Mouse (Mus musculus) bone marrow macrophage, adult 2 months (primary cell): ENCODE results near the gene Tmem263. TPM values are rescaled to one million over a fixed set of nuclear protein-coding genes. Genes with fewer than 3 reads are reported as not detected.

Experiments used
- H3K27ac ChIP-seq: 2 replicates; pipeline ENCODE4 v1.5.1; 2012; ENCODE audit warnings: low read depth, low read length; ENCODE audit not compliant: insufficient read depth
- H3K4me1 ChIP-seq: 2 replicates; pipeline ENCODE4 v1.6.1; 2012; ENCODE audit warnings: low read length; ENCODE audit not compliant: control insufficient read depth, insufficient read depth
- H3K4me3 ChIP-seq: 2 replicates; pipeline ENCODE4 v1.5.1; 2012; ENCODE audit warnings: mild to moderate bottlenecking, low read length, moderate library complexity; ENCODE audit not compliant: insufficient read depth
- CTCF ChIP-seq: IDR thresholded peaks from 2 replicates; pipeline ENCODE4 v1.5.1; 2012; ENCODE audit warnings: low read depth, mild to moderate bottlenecking, low read length, moderate library complexity
- POLR2A ChIP-seq: IDR thresholded peaks from 2 replicates; pipeline ENCODE4 v1.6.1; 2012; ENCODE audit warnings: mild to moderate bottlenecking, low read depth, low read length, borderline replicate concordance
- polyA plus RNA-seq: library from polyadenylated mRNA; stranded (reverse); fragments of >200 nt; gene quantifications from 2 replicates; pipeline ENCODE4 v1.2.4, GENCODE M21; 2012; ENCODE audit not compliant: missing spikeins, insufficient read depth, insufficient read length

The Tmem263 gene
- polyA plus RNA-seq, 1 experiment = 4.9 TPM

- H3K27ac ChIP-seq = no peak overlapping the region
- H3K4me3 ChIP-seq = no peak overlapping the region
- TF ChIP-seq POLR2A (no peak), CTCF (no peak)
- H3K4me1 ChIP-seq = no peaks in the 10 kb centered on the region
These were observed 34.1 kb downstream of the Tmem263 start for GRCm38 (mm10) chr10:85136573-85136972.

- no peak overlapping the region for H3K4me3 ChIP-seq
- H3K27ac ChIP-seq = no peak overlapping the region
- TF ChIP-seq POLR2A = no peak
- TF ChIP-seq CTCF = no peak
- H3K4me1 ChIP-seq = no peaks in the 10 kb centered on the region
These were observed 39.0 kb downstream of the Tmem263 start for GRCm38 (mm10) chr10:85141465-85141864.

DNA sequence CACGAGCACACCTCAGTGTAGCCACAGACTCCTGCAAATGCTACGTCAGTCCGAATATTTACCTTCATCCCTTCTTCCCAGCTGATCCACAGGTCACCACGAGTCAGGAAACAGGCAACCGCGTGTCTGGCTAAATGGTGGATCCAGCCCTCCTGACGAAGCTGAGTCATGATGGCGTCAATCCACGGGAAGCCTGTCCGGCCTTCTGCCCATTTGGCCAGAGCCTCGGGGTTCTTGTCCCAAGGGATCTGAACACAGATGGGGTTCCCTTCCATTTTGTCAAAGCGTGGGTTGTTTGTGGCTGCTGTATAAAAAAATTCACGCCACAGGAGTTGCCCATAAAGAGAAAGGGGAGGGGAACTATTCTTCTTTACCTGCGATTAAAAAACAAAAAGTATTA lies 43.9 kb downstream of the Tmem263 start:
- H3K4me1 ChIP-seq = no peaks in the 10 kb centered on the region
- H3K4me3 ChIP-seq = no peak overlapping the region
- TF ChIP-seq POLR2A (no peak), CTCF (no peak)
- H3K27ac ChIP-seq = no peak overlapping the region

DNA sequence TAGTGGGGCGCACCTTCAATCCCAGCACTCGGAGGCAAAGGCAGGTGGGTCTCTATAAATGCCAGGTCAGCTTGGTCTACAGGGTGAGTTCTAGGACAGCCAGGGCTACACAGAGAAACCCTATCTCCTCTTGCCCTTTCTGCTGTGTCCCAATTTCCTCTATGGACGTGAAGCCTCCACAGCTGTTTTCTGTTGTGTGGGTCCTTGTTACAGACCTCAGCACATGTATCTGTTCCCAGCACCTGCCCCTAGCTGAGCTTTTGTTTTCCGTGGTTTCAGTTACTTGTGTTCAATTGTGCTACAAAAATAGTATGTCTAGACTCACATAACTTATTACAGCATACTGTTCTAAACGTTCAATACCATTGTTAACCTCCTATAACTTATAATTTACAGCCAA lies 46.8 kb downstream of the Tmem263 start:
- TF ChIP-seq CTCF (no peak), POLR2A (no peak)
- Histone ChIP-seq H3K4me1 (no peaks in the 10 kb centered on the region), H3K4me3 (no peak overlapping the region), H3K27ac (no peak overlapping the region)

- no peak overlapping the region for H3K27ac ChIP-seq
- H3K4me1 ChIP-seq = no peaks in the 10 kb centered on the region
- no peak overlapping the region for H3K4me3 ChIP-seq
- no peak for TF ChIP-seq POLR2A
- TF ChIP-seq CTCF = no peak
These were observed 51.8 kb downstream of the Tmem263 start for GRCm38 (mm10) chr10:85154195-85154594.

- Histone ChIP-seq H3K4me3 (no peak overlapping the region), H3K4me1 (no peaks in the 10 kb centered on the region), H3K27ac (no peak overlapping the region)
- TF ChIP-seq CTCF (no peak), POLR2A (no peak)
These were observed 55.0 kb downstream of the Tmem263 start for GRCm38 (mm10) chr10:85157451-85157850.

- Histone ChIP-seq H3K27ac (no peak overlapping the region), H3K4me3 (no peak overlapping the region), H3K4me1 (no peaks in the 10 kb centered on the region)
- TF ChIP-seq POLR2A (no peak), CTCF (no peak)
These were observed 57.7 kb downstream of the Tmem263 start for GRCm38 (mm10) chr10:85159989-85160619.

GRCm38 (mm10) chr10:85161745-85162351 lies 59.4 kb downstream of the Tmem263 start:
- H3K4me1 ChIP-seq = no peaks in the 10 kb centered on the region
- no peak overlapping the region for H3K4me3 ChIP-seq
- TF ChIP-seq POLR2A (no peak), CTCF (no peak)
- H3K27ac ChIP-seq = no peak overlapping the region

- H3K4me3 ChIP-seq = no peak overlapping the region
- TF ChIP-seq CTCF (no peak), POLR2A (no peak)
- no peak overlapping the region for H3K27ac ChIP-seq
- H3K4me1 ChIP-seq = no peaks in the 10 kb centered on the region
These were observed 62.4 kb downstream of the Tmem263 start for GRCm38 (mm10) chr10:85164791-85165190.

GRCm38 (mm10) chr10:85165306-85165705 lies 62.9 kb downstream of the Tmem263 start:
- Histone ChIP-seq H3K27ac (no peak overlapping the region), H3K4me1 (no peaks in the 10 kb centered on the region), H3K4me3 (no peak overlapping the region)
- TF ChIP-seq POLR2A = no peak
- TF ChIP-seq CTCF = no peak

Other genes starting within 250 kb of the Tmem263 start
- gene Ric8b, start 185.0 kb upstream of the Tmem263 start, polyA plus RNA-seq = 11.7 and 14.0 TPM in 2 replicates
- not detected in 2 replicates for gene Fhl4, start 132 bp upstream of the Tmem263 start, polyA plus RNA-seq
- 0.51 TPM in 1 of 2 replicates, not detected in the other for gene Mterf2, start 25.4 kb downstream of the Tmem263 start, polyA plus RNA-seq
- 3.6 and 4.5 TPM in 2 replicates for gene Cry1, start 82.4 kb downstream of the Tmem263 start, polyA plus RNA-seq